Mouse (Mus musculus) stomach, embryonic 15.5 days (tissue): ENCODE results near the gene Kcnn4. TPM values are rescaled to one million over a fixed set of nuclear protein-coding genes. Genes with fewer than 3 reads are reported as not detected.

Experiments
- ATAC-seq: fragments of 200-750 bp; cut with Nextera tagmentation; 2 replicates; pipeline ENCODE4 v1.8.0; 2017; ENCODE audit warnings: low read depth, moderate number of reproducible peaks, moderate TSS enrichment; ENCODE audit not compliant: insufficient read depth, low FRiP score
- H3K27ac ChIP-seq: fragments of 300-500 bp; sonication (generic); 2 replicates; pipeline ENCODE4 v1.5.1; 2015; ENCODE audit warnings: mild to moderate bottlenecking, inconsistent platforms
- H3K27me3 ChIP-seq: fragments of 300-500 bp; sonication (generic); replicated peaks from 2 replicates; pipeline ENCODE4 v1.6.1; 2015; ENCODE audit warnings: inconsistent platforms
- H3K36me3 ChIP-seq: fragments of 300-500 bp; sonication (generic); 2 replicates; pipeline ENCODE4 v1.6.1; 2015; ENCODE audit warnings: inconsistent platforms
- H3K4me1 ChIP-seq: fragments of 300-500 bp; sonication (generic); 2 replicates; pipeline ENCODE4 v1.6.1; 2015; ENCODE audit warnings: inconsistent platforms
- H3K4me2 ChIP-seq: fragments of 300-500 bp; sonication (generic); 2 replicates; pipeline ENCODE4 v1.6.1; 2015; ENCODE audit warnings: mild to moderate bottlenecking, inconsistent platforms
- H3K4me3 ChIP-seq: fragments of 300-500 bp; sonication (generic); replicated peaks from 2 replicates; pipeline ENCODE4 v1.5.1; 2015; ENCODE audit warnings: inconsistent platforms
- H3K9ac ChIP-seq: fragments of 300-500 bp; sonication (generic); 2 replicates; pipeline ENCODE4 v1.6.1; 2015; ENCODE audit warnings: inconsistent platforms
- H3K9me3 ChIP-seq: fragments of 300-500 bp; sonication (generic); 2 replicates; pipeline ENCODE4 v1.6.1; 2016; ENCODE audit warnings: inconsistent platforms
- WGBS: fragments of 180-500 bp; shearing (Covaris S2); methylation state at CpG from one replicate; pipeline ENCODE4 v1.1.7; 2015; 5-methylcytosine and 5-hydroxymethylcytosine counted together
- polyA plus RNA-seq: library from polyadenylated mRNA; unstranded; fragments of >200 nt; fragmentation: Nextera tagmentation; extraction: Ambion mirVana; gene quantifications from 2 replicates; pipeline ENCODE4 v1.2.1, GENCODE M21; 2015

Kcnn4 gene
- 7.1 and 14.4 TPM in 2 replicates for polyA plus RNA-seq

GRCm38 (mm10) chr7:24369731-24370541 lies at the start of gene Kcnn4:
Gene Kcnn4 (plus strand): TSS chr7:24370263.
- 0 out of 2 replicates have a peak within 1 kb of the TSS, but pooled peaks have one; percentile 26 for H3K27ac ChIP-seq
- WGBS: 29% methylated on average over 23 of the region's 23 CpGs

GRCm38 (mm10) chr7:24322593-24322992 lies 47.5 kb upstream of the Kcnn4 start:
- no peaks in the 10 kb centered on the region for H3K36me3 ChIP-seq
- no peaks in the 10 kb centered on the region for H3K9me3 ChIP-seq
- no peak for ATAC-seq
- no peak overlapping the region for H3K4me3 ChIP-seq
- 74% methylated on average over 4 of the region's 4 CpGs for WGBS
- no peak overlapping the region for H3K4me2 ChIP-seq
- H3K27me3 ChIP-seq: no peaks in the 10 kb centered on the region
- H3K9ac ChIP-seq: no peak overlapping the region
- H3K27ac ChIP-seq: no peak overlapping the region
- 0 out of 2 replicates have a peak, but pooled peaks cover 6% of the 10 kb centered on the region for H3K4me1 ChIP-seq

More at GRCm38 (mm10) chr7:24369731-24370541, at the start of gene Kcnn4:
- Histone ChIP-seq H3K4me1 (peaks cover 12% of the 10 kb centered on the region), H3K27me3 (no peaks in the 10 kb centered on the region), H3K9ac (no peak within 1 kb of the TSS), H3K36me3 (no peaks in the 10 kb centered on the region), H3K4me2 (peak within 1 kb of the TSS; percentile 40), H3K4me3 (peak within 1 kb of the TSS; percentile 18), H3K9me3 (no peaks in the 10 kb centered on the region)
- peak; percentile 67 for ATAC-seq

- 0 out of 2 replicates have a peak, but pooled peaks cover 6% of the 10 kb centered on the region for H3K4me1 ChIP-seq
- H3K27me3 ChIP-seq: no peaks in the 10 kb centered on the region
- H3K36me3 ChIP-seq: no peaks in the 10 kb centered on the region
- H3K4me3 ChIP-seq: no peak overlapping the region
- WGBS: 84% methylated on average over 6 of the region's 6 CpGs
- H3K9me3 ChIP-seq: no peaks in the 10 kb centered on the region
- H3K27ac ChIP-seq: no peak overlapping the region
- H3K4me2 ChIP-seq: no peak overlapping the region; the same call in 1 of the 2 replicates
- ATAC-seq: no peak
- H3K9ac ChIP-seq: no peak overlapping the region
These were observed 44.9 kb upstream of the Kcnn4 start for GRCm38 (mm10) chr7:24325197-24325596.

- H3K9ac ChIP-seq: no peak overlapping the region
- ATAC-seq: no peak
- H3K9me3 ChIP-seq: no peaks in the 10 kb centered on the region
- no peaks in the 10 kb centered on the region for H3K36me3 ChIP-seq
- 17% methylated on average over 13 of the region's 13 CpGs for WGBS
- no peak overlapping the region for H3K27ac ChIP-seq
- peak overlapping the region; percentile 27 for H3K4me3 ChIP-seq
- peak overlapping the region; percentile 56 for H3K4me2 ChIP-seq
- H3K4me1 ChIP-seq: 0 out of 2 replicates have a peak, but pooled peaks cover 6% of the 10 kb centered on the region
- H3K27me3 ChIP-seq: no peaks in the 10 kb centered on the region
These were observed 44.4 kb upstream of the Kcnn4 start for GRCm38 (mm10) chr7:24325675-24326128.

GRCm38 (mm10) chr7:24326273-24327135 lies 43.6 kb upstream of the Kcnn4 start:
- H3K4me2 ChIP-seq: peak overlapping the region; percentile 56
- no peaks in the 10 kb centered on the region for H3K9me3 ChIP-seq
- H3K27me3 ChIP-seq: no peaks in the 10 kb centered on the region
- H3K9ac ChIP-seq: no peak overlapping the region
- 54% methylated on average over 20 of the region's 20 CpGs for WGBS
- peak overlapping the region; percentile 27; the same call in 1 of the 2 replicates for H3K4me3 ChIP-seq
- no peaks in the 10 kb centered on the region for H3K36me3 ChIP-seq
- 0 out of 2 replicates have a peak, but pooled peaks cover 6% of the 10 kb centered on the region for H3K4me1 ChIP-seq
- no peak overlapping the region for H3K27ac ChIP-seq
- no peak for ATAC-seq

- Histone ChIP-seq H3K9ac (no peak overlapping the region), H3K9me3 (no peaks in the 10 kb centered on the region), H3K36me3 (no peaks in the 10 kb centered on the region), H3K27me3 (no peaks in the 10 kb centered on the region), H3K4me1 (0 out of 2 replicates have a peak, but pooled peaks cover 6% of the 10 kb centered on the region), H3K4me2 (no peak overlapping the region), H3K27ac (no peak overlapping the region), H3K4me3 (no peak overlapping the region)
- ATAC-seq: peak; percentile 56; the same call in 1 of the 2 replicates
- 72% methylated on average over 14 of the region's 14 CpGs for WGBS
These were observed 42.6 kb upstream of the Kcnn4 start for GRCm38 (mm10) chr7:24327281-24327975.

GRCm38 (mm10) chr7:24333304-24333986 lies 36.6 kb upstream of the Kcnn4 start, which contains the start of gene Tescl:
Gene Tescl (minus strand): TSS chr7:24333936.
- Histone ChIP-seq H3K27ac (no peak within 1 kb of the TSS), H3K27me3 (peaks cover 2% of the 10 kb centered on the region; the same call in 1 of the 2 replicates), H3K4me2 (peak within 1 kb of the TSS; percentile 32), H3K36me3 (no peaks in the 10 kb centered on the region), H3K9me3 (no peaks in the 10 kb centered on the region), H3K4me3 (0 out of 2 replicates have a peak within 1 kb of the TSS, but pooled peaks have one; percentile 5), H3K4me1 (no peaks in the 10 kb centered on the region), H3K9ac (no peak within 1 kb of the TSS)
- 38% methylated on average over 49 of the region's 49 CpGs for WGBS
- ATAC-seq: no peak

GRCm38 (mm10) chr7:24335699-24336309 lies 34.3 kb upstream of the Kcnn4 start:
- Histone ChIP-seq H3K27ac (no peak overlapping the region), H3K4me2 (no peak overlapping the region), H3K36me3 (no peaks in the 10 kb centered on the region), H3K4me3 (no peak overlapping the region), H3K9ac (no peak overlapping the region), H3K27me3 (peaks cover 2% of the 10 kb centered on the region; the same call in 1 of the 2 replicates), H3K4me1 (no peaks in the 10 kb centered on the region), H3K9me3 (no peaks in the 10 kb centered on the region)
- 10% methylated on average over 5 of the region's 5 CpGs for WGBS
- ATAC-seq: no peak

GRCm38 (mm10) chr7:24338241-24338640 lies 31.8 kb upstream of the Kcnn4 start:
- Histone ChIP-seq H3K27me3 (peaks cover 2% of the 10 kb centered on the region; the same call in 1 of the 2 replicates), H3K27ac (no peak overlapping the region), H3K9me3 (no peaks in the 10 kb centered on the region), H3K9ac (no peak overlapping the region), H3K4me2 (no peak overlapping the region), H3K4me3 (no peak overlapping the region), H3K36me3 (no peaks in the 10 kb centered on the region), H3K4me1 (no peaks in the 10 kb centered on the region)
- no peak for ATAC-seq
- WGBS: 46% methylated on average over 2 of the region's 2 CpGs

GRCm38 (mm10) chr7:24343701-24344272 lies 26.3 kb upstream of the Kcnn4 start:
- H3K4me3 ChIP-seq: no peak overlapping the region
- H3K4me2 ChIP-seq: no peak overlapping the region
- ATAC-seq: no peak
- no peaks in the 10 kb centered on the region for H3K4me1 ChIP-seq
- no peak overlapping the region for H3K27ac ChIP-seq
- H3K27me3 ChIP-seq: no peaks in the 10 kb centered on the region; the same call in 1 of the 2 replicates
- no peaks in the 10 kb centered on the region for H3K36me3 ChIP-seq
- H3K9me3 ChIP-seq: no peaks in the 10 kb centered on the region
- 60% methylated on average over 7 of the region's 7 CpGs for WGBS
- H3K9ac ChIP-seq: no peak overlapping the region
